Mouse (Mus musculus): ENCODE results near the gene Nemp1. TPM values are rescaled to one million over a fixed set of nuclear protein-coding genes. Genes with fewer than 3 reads are reported as not detected.

Gene Nemp1
- polyA plus RNA-seq, 1 experiment from 2014 or later: 5.8 TPM

DNA sequence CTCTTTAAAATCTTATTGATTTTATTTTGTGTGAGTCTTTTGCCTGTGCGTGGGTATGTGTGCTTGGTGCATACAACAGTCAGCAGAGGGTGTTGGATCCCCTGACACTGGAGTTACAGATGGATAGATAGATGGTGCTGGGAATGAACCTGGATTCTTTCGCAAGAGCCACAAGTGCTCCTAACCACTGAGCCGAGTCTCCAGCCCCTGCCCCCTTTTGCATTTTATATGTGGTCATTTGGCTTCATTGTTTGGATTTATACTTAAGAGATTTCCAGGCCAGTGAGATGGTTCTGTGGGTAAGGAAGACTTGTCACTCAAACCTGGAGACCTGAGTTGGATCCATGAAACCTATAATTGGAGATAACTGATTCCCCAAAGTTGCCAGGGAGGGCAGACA, 13.2 kb downstream of the Nemp1 start:
- H3K9me3 ChIP-seq: no peaks in the 10 kb centered on the region
- no peak for ATAC-seq (replicated peaks)
- no peak overlapping the region for H3K4me2 ChIP-seq (replicated peaks)
- H3K27ac ChIP-seq (replicated peaks): no peak overlapping the region
- no peak overlapping the region for H3K4me3 ChIP-seq
- H3K27me3 ChIP-seq: no peaks in the 10 kb centered on the region
- WGBS: 91% methylated on average over 3 of the region's 3 CpGs
- H3K9ac ChIP-seq (replicated peaks): no peak overlapping the region
- peaks cover 19% of the 10 kb centered on the region for H3K4me1 ChIP-seq
- no peaks in the 10 kb centered on the region for H3K36me3 ChIP-seq

GRCm38 (mm10) chr10:127682886-127683285, 16.2 kb downstream of the Nemp1 start:
- no peaks in the 10 kb centered on the region for H3K36me3 ChIP-seq
- H3K4me2 ChIP-seq (replicated peaks): no peak overlapping the region
- ATAC-seq (replicated peaks): no peak
- H3K9me3 ChIP-seq: no peaks in the 10 kb centered on the region
- no peaks in the 10 kb centered on the region for H3K27me3 ChIP-seq
- no peak overlapping the region for H3K9ac ChIP-seq (replicated peaks)
- 90% methylated on average over 6 of the region's 6 CpGs for WGBS
- no peak overlapping the region for H3K27ac ChIP-seq (replicated peaks)
- no peak overlapping the region for H3K4me3 ChIP-seq
- H3K4me1 ChIP-seq: peaks cover 8% of the 10 kb centered on the region

DNA sequence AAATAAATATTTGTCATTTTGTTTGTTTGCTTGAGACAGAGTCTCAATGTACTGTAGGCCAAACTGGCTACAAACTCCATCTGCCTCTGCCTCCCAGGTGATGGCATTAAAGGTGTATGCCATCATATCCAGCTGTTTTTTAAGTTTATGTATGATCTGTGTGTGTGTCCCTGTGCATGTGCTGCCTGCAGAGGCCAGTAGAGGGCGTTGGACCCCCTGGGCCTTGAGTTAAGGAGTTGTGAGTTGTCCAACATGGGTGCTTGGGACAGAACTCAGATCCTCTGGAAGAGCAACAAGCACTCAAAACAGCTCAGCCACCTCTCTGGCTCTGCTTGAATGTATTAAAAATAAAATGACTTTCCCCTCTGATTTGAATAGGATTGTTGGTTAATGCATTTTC, 24.4 kb downstream of the Nemp1 start:
- no peaks in the 10 kb centered on the region for H3K4me1 ChIP-seq
- peaks cover 4% of the 10 kb centered on the region for H3K36me3 ChIP-seq
- ATAC-seq (replicated peaks): no peak
- no peak overlapping the region for H3K9ac ChIP-seq (replicated peaks)
- H3K27ac ChIP-seq (replicated peaks): no peak overlapping the region
- no peaks in the 10 kb centered on the region for H3K9me3 ChIP-seq
- WGBS: 33% methylated on average over 1 of the region's 1 CpGs
- H3K27me3 ChIP-seq: no peaks in the 10 kb centered on the region
- no peak overlapping the region for H3K4me2 ChIP-seq (replicated peaks)
- H3K4me3 ChIP-seq: no peak overlapping the region

GRCm38 (mm10) chr10:127694636-127695035, 27.9 kb downstream of the Nemp1 start:
- no peaks in the 10 kb centered on the region for H3K9me3 ChIP-seq
- H3K4me2 ChIP-seq (replicated peaks): no peak overlapping the region
- no peak overlapping the region for H3K4me3 ChIP-seq
- no peaks in the 10 kb centered on the region for H3K4me1 ChIP-seq
- H3K36me3 ChIP-seq: peaks cover 9% of the 10 kb centered on the region
- no peak overlapping the region for H3K9ac ChIP-seq (replicated peaks)
- no peak overlapping the region for H3K27ac ChIP-seq (replicated peaks)
- no peaks in the 10 kb centered on the region for H3K27me3 ChIP-seq
- no peak for ATAC-seq (replicated peaks)
- 53% methylated on average over 2 of the region's 2 CpGs for WGBS

GRCm38 (mm10) chr10:127695775-127696174, 29.1 kb downstream of the Nemp1 start:
- Histone ChIP-seq H3K27ac (replicated peaks) (no peak overlapping the region), H3K27me3 (no peaks in the 10 kb centered on the region), H3K9me3 (no peaks in the 10 kb centered on the region), H3K4me1 (no peaks in the 10 kb centered on the region), H3K4me2 (replicated peaks) (no peak overlapping the region), H3K4me3 (no peak overlapping the region), H3K36me3 (peaks cover 9% of the 10 kb centered on the region), H3K9ac (replicated peaks) (no peak overlapping the region)
- WGBS: 94% methylated on average over 7 of the region's 7 CpGs
- ATAC-seq (replicated peaks): no peak

DNA sequence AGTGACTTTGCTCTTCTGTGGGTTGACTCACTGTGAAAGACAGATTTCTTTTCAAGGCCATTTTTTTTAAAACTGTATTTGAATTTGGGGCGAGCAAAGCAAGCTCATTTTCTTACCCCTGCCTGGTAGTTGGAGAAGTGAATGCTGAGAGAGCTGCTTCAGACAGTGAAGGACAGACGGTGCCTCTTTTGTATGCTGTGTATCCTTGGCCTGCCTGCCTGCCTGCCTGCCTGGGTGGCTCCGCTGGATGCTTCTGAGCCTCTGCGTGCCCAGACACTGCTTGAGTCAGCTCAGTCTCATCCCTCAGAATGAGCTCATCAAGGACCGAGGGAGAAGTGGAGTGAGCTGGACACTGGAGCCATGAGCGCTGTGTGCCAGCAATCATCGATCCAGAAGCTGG, 32.3 kb downstream of the Nemp1 start:
- Histone ChIP-seq H3K4me3 (no peak overlapping the region), H3K27me3 (no peaks in the 10 kb centered on the region), H3K9ac (replicated peaks) (no peak overlapping the region), H3K27ac (replicated peaks) (no peak overlapping the region), H3K9me3 (no peaks in the 10 kb centered on the region), H3K36me3 (peaks cover 6% of the 10 kb centered on the region; the same call in 1 of the 2 replicates), H3K4me1 (no peaks in the 10 kb centered on the region), H3K4me2 (replicated peaks) (no peak overlapping the region)
- 92% methylated on average over 7 of the region's 7 CpGs for WGBS
- ATAC-seq (replicated peaks): no peak

- ATAC-seq (replicated peaks): no peak
- H3K27ac ChIP-seq (replicated peaks): no peak overlapping the region
- WGBS: 46% methylated on average over 4 of the region's 4 CpGs
- no peak overlapping the region for H3K4me3 ChIP-seq
- no peaks in the 10 kb centered on the region for H3K27me3 ChIP-seq
- H3K4me1 ChIP-seq: no peaks in the 10 kb centered on the region
- no peak overlapping the region for H3K9ac ChIP-seq (replicated peaks)
- H3K9me3 ChIP-seq: no peaks in the 10 kb centered on the region
- no peak overlapping the region for H3K4me2 ChIP-seq (replicated peaks)
- no peaks in the 10 kb centered on the region for H3K36me3 ChIP-seq
These were observed 36.6 kb downstream of the Nemp1 start for GRCm38 (mm10) chr10:127703299-127703698.

DNA sequence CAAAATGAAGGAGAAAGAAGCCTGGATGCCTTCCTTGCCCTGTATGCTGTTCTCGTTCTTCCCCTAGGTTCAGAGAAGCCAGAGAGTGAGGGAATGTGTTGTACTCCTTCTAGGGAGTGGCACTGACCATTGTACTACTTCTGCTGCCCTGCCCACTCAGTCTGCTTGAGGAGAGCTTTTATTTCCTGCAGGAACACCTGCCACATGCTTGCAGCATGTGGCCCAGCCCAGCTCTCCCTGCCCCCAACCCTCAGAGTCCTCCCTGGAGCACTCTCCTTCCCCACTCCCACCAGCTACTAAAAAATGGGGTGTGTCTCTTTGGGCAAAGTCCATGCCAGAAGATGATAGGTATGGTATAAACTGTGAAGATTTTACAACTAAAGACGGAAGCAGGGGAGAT, 37.6 kb downstream of the Nemp1 start:
- H3K27ac ChIP-seq (replicated peaks): no peak overlapping the region
- H3K27me3 ChIP-seq: no peaks in the 10 kb centered on the region
- H3K9ac ChIP-seq (replicated peaks): no peak overlapping the region
- no peak overlapping the region for H3K4me3 ChIP-seq
- H3K4me2 ChIP-seq (replicated peaks): no peak overlapping the region
- no peaks in the 10 kb centered on the region for H3K4me1 ChIP-seq
- no peak for ATAC-seq (replicated peaks)
- 61% methylated on average over 2 of the region's 2 CpGs for WGBS
- H3K9me3 ChIP-seq: no peaks in the 10 kb centered on the region
- no peaks in the 10 kb centered on the region for H3K36me3 ChIP-seq

GRCm38 (mm10) chr10:127704766-127705220, 38.1 kb downstream of the Nemp1 start, which contains the start of gene Myo1a:
Gene Myo1a (plus strand): TSS chr10:127705170.
- WGBS: 75% methylated on average over 2 of the region's 2 CpGs
- H3K9me3 ChIP-seq: no peaks in the 10 kb centered on the region
- H3K4me1 ChIP-seq: no peaks in the 10 kb centered on the region
- no peaks in the 10 kb centered on the region for H3K27me3 ChIP-seq
- no peak within 1 kb of the TSS for H3K4me3 ChIP-seq
- no peak within 1 kb of the TSS for H3K4me2 ChIP-seq (replicated peaks)
- H3K27ac ChIP-seq (replicated peaks): no peak within 1 kb of the TSS
- H3K36me3 ChIP-seq: no peaks in the 10 kb centered on the region
- ATAC-seq (replicated peaks): no peak
- H3K9ac ChIP-seq (replicated peaks): no peak within 1 kb of the TSS

DNA sequence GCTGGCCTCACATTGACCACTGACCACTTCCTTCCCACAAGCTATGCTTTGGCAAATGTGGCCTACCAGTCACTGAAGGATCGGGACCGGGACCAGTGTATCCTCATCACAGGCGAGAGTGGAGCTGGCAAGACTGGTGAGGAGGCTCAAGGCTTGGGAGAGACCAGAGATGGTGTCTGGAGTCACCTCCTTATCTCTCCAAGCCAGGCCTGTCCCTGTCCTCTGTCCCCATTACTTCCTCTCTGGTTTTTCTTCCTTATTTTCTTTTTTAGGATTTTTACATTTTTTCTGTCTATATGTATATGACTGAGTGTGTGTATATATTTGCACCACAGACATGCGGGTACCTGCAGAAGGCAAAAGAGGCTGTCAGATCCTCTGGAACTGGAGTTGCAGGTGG, 39.1 kb downstream of the Nemp1 start:
- no peaks in the 10 kb centered on the region for H3K36me3 ChIP-seq
- no peak overlapping the region for H3K9ac ChIP-seq (replicated peaks)
- no peaks in the 10 kb centered on the region for H3K4me1 ChIP-seq
- no peaks in the 10 kb centered on the region for H3K9me3 ChIP-seq
- H3K4me2 ChIP-seq (replicated peaks): no peak overlapping the region
- no peak overlapping the region for H3K4me3 ChIP-seq
- no peak overlapping the region for H3K27ac ChIP-seq (replicated peaks)
- no peak for ATAC-seq (replicated peaks)
- no peaks in the 10 kb centered on the region for H3K27me3 ChIP-seq
- 93% methylated on average over 4 of the region's 4 CpGs for WGBS

DNA sequence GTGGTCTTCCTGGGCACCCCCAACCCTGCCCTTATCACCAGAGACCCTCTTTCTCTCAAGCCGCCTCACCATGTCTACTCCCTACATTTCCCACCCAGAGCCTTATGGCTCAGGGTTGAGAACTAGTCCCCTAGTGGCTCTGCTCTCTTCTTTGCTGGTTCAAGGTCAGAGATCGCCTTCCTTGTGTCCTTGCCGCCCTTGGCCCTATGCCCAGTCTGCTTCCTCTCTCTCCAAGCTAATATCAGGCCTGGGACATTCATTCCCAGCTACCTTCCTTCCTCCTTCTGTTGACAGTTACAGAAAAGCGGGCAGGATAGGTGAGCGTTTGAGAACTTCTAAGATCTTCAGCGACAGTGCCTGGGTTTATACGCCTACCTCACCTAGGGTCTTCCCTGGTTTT, 41.0 kb downstream of the Nemp1 start:
- H3K27me3 ChIP-seq: no peaks in the 10 kb centered on the region

DNA sequence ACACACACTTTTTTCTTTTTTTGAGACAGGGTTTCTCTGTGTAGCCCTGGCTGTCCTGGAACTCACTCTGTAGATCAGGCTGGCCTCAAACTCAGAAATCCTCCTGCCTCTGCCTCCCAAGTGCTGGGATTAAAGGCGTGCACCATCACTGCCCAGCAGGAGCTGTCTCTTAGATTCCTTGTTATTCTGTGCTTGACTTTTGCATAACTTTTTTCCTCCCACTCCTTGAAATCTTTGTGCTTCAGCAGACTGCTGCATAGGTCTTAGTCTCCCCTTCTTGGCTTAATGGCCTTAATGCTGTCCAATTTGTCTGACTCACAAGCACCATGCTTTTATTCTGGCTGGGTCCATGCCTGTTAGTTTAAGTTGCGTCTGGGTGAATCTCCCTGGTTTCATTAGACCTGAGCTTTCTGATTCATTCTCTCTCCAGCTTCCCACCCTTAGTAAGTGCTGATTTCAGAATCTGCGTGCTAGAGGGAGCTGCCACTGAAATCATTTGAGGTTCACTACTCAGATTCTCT, 42.2 kb downstream of the Nemp1 start:
- Histone ChIP-seq H3K4me3 (no peak overlapping the region), H3K9me3 (no peaks in the 10 kb centered on the region), H3K4me2 (replicated peaks) (no peak overlapping the region), H3K4me1 (no peaks in the 10 kb centered on the region), H3K36me3 (no peaks in the 10 kb centered on the region), H3K27ac (replicated peaks) (no peak overlapping the region), H3K27me3 (no peaks in the 10 kb centered on the region), H3K9ac (replicated peaks) (no peak overlapping the region)
- ATAC-seq (replicated peaks): no peak
- WGBS: 76% methylated on average over 3 of the region's 3 CpGs

More for the DNA sequence above, 41.0 kb downstream of the Nemp1 start:
- Histone ChIP-seq H3K36me3 (no peaks in the 10 kb centered on the region), H3K4me3 (no peak overlapping the region), H3K9ac (replicated peaks) (no peak overlapping the region), H3K9me3 (no peaks in the 10 kb centered on the region), H3K4me2 (replicated peaks) (no peak overlapping the region), H3K4me1 (no peaks in the 10 kb centered on the region), H3K27ac (replicated peaks) (no peak overlapping the region)
- WGBS: 89% methylated on average over 7 of the region's 7 CpGs
- no peak for ATAC-seq (replicated peaks)

- ATAC-seq (replicated peaks): no peak
- H3K27me3 ChIP-seq: no peaks in the 10 kb centered on the region
These were observed 43.6 kb downstream of the Nemp1 start for GRCm38 (mm10) chr10:127710331-127710730.

More at GRCm38 (mm10) chr10:127710331-127710730, 43.6 kb downstream of the Nemp1 start:
- WGBS: 83% methylated on average over 13 of the region's 13 CpGs
- no peak overlapping the region for H3K9ac ChIP-seq (replicated peaks)
- no peak overlapping the region for H3K4me2 ChIP-seq (replicated peaks)
- no peaks in the 10 kb centered on the region for H3K4me1 ChIP-seq
- H3K36me3 ChIP-seq: no peaks in the 10 kb centered on the region
- no peak overlapping the region for H3K4me3 ChIP-seq
- H3K9me3 ChIP-seq: no peaks in the 10 kb centered on the region
- H3K27ac ChIP-seq (replicated peaks): no peak overlapping the region

Data from forebrain, embryonic 15.5 days (tissue).